Mouse (Mus musculus) kidney, postnatal 0 days (tissue): ENCODE measurements around the gene Plekhg1. TPM values are rescaled to one million over a fixed set of nuclear protein-coding genes. Genes with fewer than 3 reads are reported as not detected.
A peak's percentile ranks its signal among the peaks of the same experiment; 100 is the strongest.

ENCODE experiments used
- ATAC-seq: fragments of 200-750 bp; cut with Nextera tagmentation; replicated peaks from 2 replicates; pipeline ENCODE4 v1.8.0; 2017; ENCODE audit warnings: low read depth, moderate number of reproducible peaks, moderate TSS enrichment, moderate library complexity; ENCODE audit not compliant: low FRiP score
- DNase-seq: peaks from one replicate; pipeline ENCODE4 v3.0.0-alpha.2; 2016; ENCODE audit warnings: low spot score
- H3K27ac ChIP-seq: fragments of 300-500 bp; sonication (generic); 2 replicates; pipeline ENCODE4 v1.5.1; 2014; ENCODE audit warnings: mild to moderate bottlenecking
- H3K27me3 ChIP-seq: fragments of 300-500 bp; sonication (generic); 2 replicates; pipeline ENCODE4 v1.6.1; 2014; ENCODE audit warnings: low read length, mixed read lengths; ENCODE audit not compliant: insufficient read depth
- H3K36me3 ChIP-seq: fragments of 300-500 bp; sonication (generic); 2 replicates; pipeline ENCODE4 v1.6.1; 2014; ENCODE audit warnings: low read length, mixed read lengths; ENCODE audit not compliant: insufficient read depth
- H3K4me1 ChIP-seq: fragments of 300-500 bp; sonication (generic); replicated peaks from 2 replicates; pipeline ENCODE4 v1.6.1; 2014; ENCODE audit warnings: antibody characterized with exemption, low read length, mixed read lengths; ENCODE audit not compliant: insufficient read depth
- H3K4me2 ChIP-seq: fragments of 300-500 bp; sonication (generic); 2 replicates; pipeline ENCODE4 v1.6.1; 2014; ENCODE audit warnings: mild to moderate bottlenecking, low read length, moderate library complexity, mixed read lengths
- H3K4me3 ChIP-seq: fragments of 300-500 bp; sonication (generic); replicated peaks from 2 replicates; pipeline ENCODE4 v1.5.1; 2014; ENCODE audit warnings: low read depth, low read length
- H3K9ac ChIP-seq: fragments of 300-500 bp; sonication (generic); 2 replicates; pipeline ENCODE4 v1.6.1; 2014; ENCODE audit warnings: low read depth, low read length
- H3K9me3 ChIP-seq: fragments of 300-500 bp; sonication (generic); replicated peaks from 2 replicates; pipeline ENCODE4 v1.6.1; 2016; ENCODE audit warnings: low read length, inconsistent platforms, mixed read lengths
- CTCF ChIP-seq: IDR thresholded peaks from 2 replicates; pipeline ENCODE4 v1.5.1; 2016; ENCODE audit warnings: antibody characterized with exemption, low read depth, mild to moderate bottlenecking, moderate library complexity
- WGBS: fragments of 180-500 bp; shearing (Covaris S2); extraction: QIAGEN DNeasy Blood & Tissue Kit; methylation state at CpG from one replicate; pipeline ENCODE4 v1.1.7; 2014; 5-methylcytosine and 5-hydroxymethylcytosine counted together
- polyA plus RNA-seq: library from polyadenylated mRNA; unstranded; fragments of >200 nt; fragmentation: Nextera tagmentation; extraction: Ambion mirVana; gene quantifications from 2 replicates; pipeline ENCODE4 v1.2.1, GENCODE M21; 2015

Plekhg1 gene
- polyA plus RNA-seq, 1 experiment from 2014 or later, result 8.9 TPM

GRCm38 (mm10) chr10:3933311-3933940 is 193.3 kb downstream of the Plekhg1 start:
- no peak for TF ChIP-seq CTCF
- DNase-seq (no peak), ATAC-seq (no peak)
- no peak overlapping the region for H3K4me3 ChIP-seq
- no peaks in the 10 kb centered on the region for H3K27me3 ChIP-seq
- H3K4me1 ChIP-seq, result no peaks in the 10 kb centered on the region
- H3K9me3 ChIP-seq, result no peaks in the 10 kb centered on the region
- WGBS, result 66% methylated on average over 12 of the region's 12 CpGs
- no peak overlapping the region for H3K4me2 ChIP-seq
- 0 out of 2 replicates have a peak, but pooled peaks cover 6% of the 10 kb centered on the region for H3K36me3 ChIP-seq
- no peak overlapping the region for H3K27ac ChIP-seq
- no peak overlapping the region for H3K9ac ChIP-seq

- DNase-seq (no peak), ATAC-seq (no peak)
- Histone ChIP-seq H3K4me1 (0 out of 2 replicates have a peak, but pooled peaks cover 4% of the 10 kb centered on the region), H3K9ac (no peak overlapping the region), H3K4me2 (no peak overlapping the region), H3K4me3 (no peak overlapping the region), H3K9me3 (no peaks in the 10 kb centered on the region), H3K27me3 (no peaks in the 10 kb centered on the region), H3K27ac (no peak overlapping the region), H3K36me3 (peaks cover 8% of the 10 kb centered on the region; the same call in 1 of the 2 replicates)
- no peak for TF ChIP-seq CTCF
Measured at GRCm38 (mm10) chr10:3936864-3937263, 196.7 kb downstream of the Plekhg1 start.

- Histone ChIP-seq H3K9me3 (no peaks in the 10 kb centered on the region), H3K4me3 (no peak overlapping the region), H3K9ac (no peak overlapping the region), H3K27me3 (no peaks in the 10 kb centered on the region), H3K4me2 (no peak overlapping the region), H3K4me1 (0 out of 2 replicates have a peak, but pooled peaks cover 4% of the 10 kb centered on the region), H3K36me3 (peaks cover 8% of the 10 kb centered on the region; the same call in 1 of the 2 replicates), H3K27ac (peak overlapping the region; percentile 64; the same call in 1 of the 2 replicates)
- no peak for TF ChIP-seq CTCF
- no peak for DNase-seq
- ATAC-seq, result no peak
- 87% methylated on average over 11 of the region's 11 CpGs for WGBS
Measured at GRCm38 (mm10) chr10:3939895-3940595, 199.9 kb downstream of the Plekhg1 start.

GRCm38 (mm10) chr10:3940596-3940975 is 200.4 kb downstream of the Plekhg1 start:
- no peaks in the 10 kb centered on the region for H3K9me3 ChIP-seq
- ATAC-seq (no peak), DNase-seq (no peak)
- H3K4me3 ChIP-seq, result no peak overlapping the region
- TF ChIP-seq CTCF, result no peak
- WGBS, result 88% methylated on average over 6 of the region's 6 CpGs
- H3K27me3 ChIP-seq, result no peaks in the 10 kb centered on the region
- peaks cover 8% of the 10 kb centered on the region; the same call in 1 of the 2 replicates for H3K36me3 ChIP-seq
- no peak overlapping the region for H3K9ac ChIP-seq
- H3K4me1 ChIP-seq, result 0 out of 2 replicates have a peak, but pooled peaks cover 4% of the 10 kb centered on the region
- H3K4me2 ChIP-seq, result no peak overlapping the region
- H3K27ac ChIP-seq, result peak overlapping the region; percentile 64; the same call in 1 of the 2 replicates

GRCm38 (mm10) chr10:3941054-3941757 is 201.0 kb downstream of the Plekhg1 start:
- Histone ChIP-seq H3K4me1 (0 out of 2 replicates have a peak, but pooled peaks cover 4% of the 10 kb centered on the region), H3K4me2 (no peak overlapping the region), H3K9me3 (no peaks in the 10 kb centered on the region), H3K27me3 (no peaks in the 10 kb centered on the region), H3K4me3 (no peak overlapping the region), H3K9ac (no peak overlapping the region), H3K27ac (peak overlapping the region; percentile 64), H3K36me3 (peaks cover 8% of the 10 kb centered on the region; the same call in 1 of the 2 replicates)
- no peak for TF ChIP-seq CTCF
- ATAC-seq (peak; percentile 81), DNase-seq (peak; percentile 60)
- WGBS, result 28% methylated on average over 11 of the region's 11 CpGs

GRCm38 (mm10) chr10:3942289-3942688 is 202.1 kb downstream of the Plekhg1 start:
- 54% methylated on average over 6 of the region's 6 CpGs for WGBS
- Histone ChIP-seq H3K36me3 (peaks cover 8% of the 10 kb centered on the region; the same call in 1 of the 2 replicates), H3K9me3 (no peaks in the 10 kb centered on the region), H3K4me3 (no peak overlapping the region), H3K27me3 (no peaks in the 10 kb centered on the region), H3K27ac (no peak overlapping the region), H3K9ac (no peak overlapping the region), H3K4me1 (0 out of 2 replicates have a peak, but pooled peaks cover 4% of the 10 kb centered on the region), H3K4me2 (no peak overlapping the region)
- DNase-seq, result no peak
- no peak for TF ChIP-seq CTCF
- ATAC-seq, result no peak
